Mouse (Mus musculus) embryo, embryonic 11 days (tissue): ENCODE data around the gene Mtf2.
"Not testable (repeated sequence)": the region's sequence is repeated elsewhere in the genome, so short reads cannot be mapped to it uniquely, and the experiment has no call there.

Experiments
- DNase-seq: peaks from one replicate; pipeline ENCODE4 v3.0.0-alpha.2; 2015

Gene Mtf2

DNA sequence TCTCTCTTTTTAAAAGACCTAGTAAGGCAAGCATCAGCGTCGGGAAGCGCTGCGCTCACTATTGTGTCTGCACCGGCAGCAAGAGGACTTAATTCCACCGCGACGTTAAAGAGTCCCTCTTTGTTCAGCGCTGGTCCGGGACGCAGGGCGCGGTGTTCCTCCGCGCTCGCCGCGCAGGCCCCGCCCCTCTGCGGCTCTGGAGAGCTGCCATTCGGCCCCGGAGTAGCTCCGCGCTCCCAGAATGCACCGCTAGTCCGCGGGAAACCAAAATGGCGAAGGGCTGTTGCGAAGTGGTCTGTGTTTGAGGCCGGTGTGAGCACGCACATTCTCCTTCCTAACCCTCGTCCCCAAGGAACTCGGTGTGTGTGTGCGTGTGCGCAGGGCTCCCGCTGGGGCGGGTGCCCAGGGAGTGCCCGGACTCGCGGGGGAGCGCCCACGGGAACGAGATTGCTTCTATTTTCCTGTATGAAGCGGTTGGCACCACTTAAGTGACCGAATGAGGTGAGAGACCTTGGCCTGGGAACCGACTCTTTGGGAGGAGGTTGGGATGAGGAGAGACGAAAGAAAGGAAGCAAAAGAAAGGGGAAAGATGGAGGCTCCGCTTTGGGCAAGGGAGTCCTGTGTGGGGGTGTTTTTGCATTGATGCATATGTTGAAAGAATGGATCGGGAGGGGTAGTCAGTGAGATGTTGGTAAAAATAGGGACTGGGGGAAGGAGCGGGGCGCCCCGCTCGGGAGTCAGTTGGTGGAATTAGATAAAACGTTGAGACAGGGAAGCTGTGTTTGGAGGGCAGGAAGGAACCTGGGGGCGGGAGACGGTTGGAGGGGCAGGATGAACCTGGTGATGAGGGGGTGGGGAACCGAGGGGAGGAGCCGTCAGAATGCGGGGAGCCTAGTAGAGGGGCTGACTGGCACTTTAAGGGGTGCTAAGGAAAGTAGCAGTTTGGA lies at the start of gene Mtf2:
Gene Mtf2, plus strand, starts transcription at position 210 of the 947 bp plus-strand sequence.
- DNase-seq, result peak; percentile 99

DNA sequence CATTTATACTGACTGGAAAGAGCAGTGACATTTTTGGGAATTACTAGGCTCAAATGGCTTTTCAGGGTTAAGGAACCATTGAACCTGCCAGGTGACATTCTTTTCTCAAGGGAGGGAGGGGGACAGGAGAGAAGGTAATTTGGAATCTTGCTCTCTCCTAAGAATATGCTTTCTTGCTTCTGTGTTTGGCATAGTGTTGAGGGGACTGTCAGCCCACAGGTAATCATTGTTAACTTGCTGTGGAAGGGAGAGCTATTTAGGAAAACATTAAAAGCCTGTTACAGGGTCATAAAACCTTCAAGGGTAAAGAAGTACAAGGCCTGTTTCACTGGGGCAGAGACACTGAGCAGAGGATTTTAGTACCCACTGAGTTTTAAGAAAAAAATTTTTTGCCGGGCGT lies 48.2 kb upstream of the Mtf2 start:
- DNase-seq, result no peak

DNA sequence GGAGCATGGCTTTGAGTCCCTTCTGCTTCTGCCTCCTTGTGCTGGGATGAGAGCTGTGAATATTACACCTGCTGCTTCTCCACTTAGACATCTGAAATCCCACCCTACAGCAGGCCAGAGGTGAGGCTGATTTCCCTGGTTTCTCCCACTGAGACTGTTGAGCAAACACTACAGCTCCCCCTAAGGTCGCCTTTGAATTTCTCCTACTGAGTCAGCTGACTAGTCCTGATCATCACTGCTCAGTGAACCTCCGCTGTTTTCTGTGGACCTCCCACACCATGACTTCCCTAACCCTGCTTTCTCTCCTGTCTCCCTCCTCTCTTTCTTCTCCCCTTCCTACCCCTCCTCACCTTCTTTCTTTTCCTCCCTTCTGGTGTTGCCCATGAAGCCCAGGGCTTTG lies 46.1 kb upstream of the Mtf2 start:
- no peak for DNase-seq

DNA sequence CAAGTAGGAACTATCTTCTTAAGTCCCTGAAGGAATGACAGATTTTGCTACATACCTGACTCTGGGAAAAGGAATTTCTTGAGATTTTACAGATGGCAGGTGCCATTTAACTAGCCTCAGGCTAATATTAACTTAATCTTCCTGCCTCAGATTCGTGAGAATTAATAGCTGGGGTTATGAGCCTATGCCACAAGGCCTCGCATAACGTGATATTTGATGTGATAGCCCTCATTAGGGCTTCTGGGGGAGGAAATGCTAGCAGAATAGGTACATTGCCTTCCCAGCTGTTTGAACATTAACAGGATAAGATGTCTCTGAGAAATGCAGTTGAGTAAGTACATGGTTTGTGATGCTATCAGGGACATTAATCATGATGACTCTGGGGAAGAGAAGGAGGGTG lies 44.1 kb upstream of the Mtf2 start:
- no peak for DNase-seq

DNA sequence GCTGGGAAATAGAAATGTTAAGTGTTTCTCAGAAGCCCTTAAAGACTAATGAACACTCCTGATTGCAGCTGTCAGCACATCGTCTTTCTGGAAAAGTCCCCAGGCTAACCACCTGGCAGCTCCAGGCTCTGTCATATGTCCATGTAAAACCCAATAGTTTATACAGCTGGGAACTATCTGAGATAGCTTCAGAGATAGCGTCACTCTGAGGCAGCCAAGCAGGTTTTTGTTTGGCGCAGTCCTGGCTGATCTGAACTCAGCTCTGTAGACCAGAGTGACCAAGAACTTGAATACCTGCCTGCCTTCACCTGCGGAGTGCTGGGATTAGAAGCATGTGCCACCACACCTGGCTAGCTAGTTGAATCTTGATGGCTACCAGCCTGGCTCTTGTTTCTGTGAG lies 37.2 kb upstream of the Mtf2 start:
- no peak for DNase-seq

DNA sequence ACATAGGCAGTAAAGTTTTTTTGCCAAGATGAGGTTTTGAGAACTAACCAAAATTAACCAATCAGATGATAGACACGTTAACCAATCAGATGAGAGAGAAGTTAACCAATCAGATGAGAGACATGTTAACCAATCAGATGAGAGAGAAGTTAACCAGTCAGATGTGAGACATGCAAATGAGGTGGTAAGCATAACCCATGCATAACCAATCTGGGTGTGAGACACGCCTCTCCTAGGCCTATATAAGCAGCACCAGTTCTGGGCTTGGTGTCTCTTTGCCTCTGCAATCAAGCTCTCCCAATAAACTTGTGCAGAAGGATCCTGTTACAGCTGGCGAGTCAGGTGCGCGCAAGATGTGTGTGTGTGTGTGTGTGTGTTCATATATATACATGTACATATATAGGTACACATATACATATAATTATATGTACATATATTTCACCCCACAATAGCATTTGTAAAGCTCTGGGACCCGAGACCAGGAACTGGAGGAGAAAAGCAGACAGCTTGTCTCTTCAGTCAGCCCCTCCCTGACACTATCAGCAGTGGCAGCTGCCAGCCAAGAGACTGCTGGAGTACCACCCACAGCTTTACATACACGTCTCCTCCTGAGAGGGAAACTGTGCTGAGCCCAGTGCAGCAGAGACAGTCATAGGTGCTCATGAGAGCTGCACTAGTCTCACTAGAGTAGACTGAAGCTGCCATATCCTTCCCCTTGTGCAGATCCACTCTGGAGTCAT lies 36.5 kb upstream of the Mtf2 start:
- DNase-seq, result not testable (repeated sequence)

DNA sequence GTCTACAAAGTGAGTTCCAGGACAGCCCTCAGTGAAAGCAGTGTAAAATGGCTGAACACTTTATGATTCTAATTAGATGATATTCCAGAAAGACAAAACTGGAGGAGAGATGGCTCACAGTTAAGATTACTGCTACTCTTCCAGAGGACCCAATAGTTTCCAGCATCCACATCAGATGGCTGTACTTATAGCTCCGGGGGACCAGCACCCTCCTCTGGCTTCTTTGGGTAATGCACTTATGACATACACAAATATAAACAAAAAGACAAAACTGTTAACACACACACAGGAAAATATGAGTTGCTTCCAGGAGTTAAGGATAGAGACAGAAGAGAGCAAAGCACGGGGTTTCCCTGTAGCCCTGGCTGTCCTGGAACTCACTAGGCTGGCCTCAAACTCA lies 35.5 kb upstream of the Mtf2 start:
- no peak for DNase-seq

DNA sequence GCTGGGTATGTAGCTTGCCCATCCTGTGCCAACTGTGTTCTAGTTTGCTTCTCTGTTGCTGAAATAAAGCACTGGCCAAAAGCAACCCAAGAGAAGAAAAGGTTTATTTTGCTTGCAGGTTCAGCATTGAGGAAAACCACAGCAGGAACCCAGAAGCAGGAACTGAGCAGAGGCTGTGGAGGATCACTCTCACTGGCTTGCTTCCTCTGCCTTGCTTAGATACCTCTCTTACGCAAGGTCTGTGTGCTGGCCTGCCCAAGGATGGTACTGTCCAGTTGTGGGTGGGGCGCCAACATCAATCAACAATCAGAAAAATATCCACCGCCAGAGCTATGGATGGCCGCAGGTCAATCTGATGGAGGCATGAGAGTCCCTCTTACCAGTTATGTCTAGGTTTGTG lies 34.2 kb upstream of the Mtf2 start:
- DNase-seq, result no peak

DNA sequence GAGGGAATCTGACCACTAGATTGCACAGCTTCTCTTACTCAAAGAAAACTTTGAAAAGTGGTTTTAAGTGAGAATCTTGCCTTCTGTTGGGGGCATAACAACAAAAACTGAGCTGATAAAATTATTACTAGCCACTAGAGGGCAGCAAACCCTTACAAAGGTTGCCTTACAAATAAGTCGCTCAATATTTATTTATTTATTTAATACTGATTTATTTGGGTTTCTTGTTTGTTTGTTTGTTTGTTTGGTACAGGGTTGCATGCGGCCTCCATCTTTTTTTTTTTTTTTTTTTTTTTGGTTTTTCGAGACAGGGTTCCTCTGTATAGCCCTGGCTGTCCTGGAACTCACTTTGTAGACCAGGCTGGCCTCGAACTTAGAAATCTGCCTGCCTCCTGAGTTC lies 31.3 kb upstream of the Mtf2 start:
- peak; percentile 67 for DNase-seq

DNA sequence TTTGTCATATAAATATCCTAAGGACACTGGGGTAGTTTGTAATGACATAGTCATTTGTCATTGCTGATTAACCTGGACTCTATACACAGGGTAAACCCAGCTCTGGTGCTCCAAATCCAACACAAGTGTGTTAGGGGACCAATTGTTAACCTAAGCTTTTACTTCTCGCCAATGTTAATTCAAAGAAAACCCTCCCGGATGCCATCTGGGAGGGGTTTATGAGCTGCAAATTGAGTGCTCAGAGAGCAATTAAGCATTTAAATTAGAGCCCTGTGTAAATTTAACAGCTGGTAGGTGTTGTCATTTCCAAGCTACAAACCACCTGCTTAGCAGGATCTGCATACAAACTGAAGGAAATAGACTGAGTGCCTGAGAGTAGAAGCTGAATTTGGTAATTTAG lies 30.0 kb upstream of the Mtf2 start:
- DNase-seq, result no peak

DNA sequence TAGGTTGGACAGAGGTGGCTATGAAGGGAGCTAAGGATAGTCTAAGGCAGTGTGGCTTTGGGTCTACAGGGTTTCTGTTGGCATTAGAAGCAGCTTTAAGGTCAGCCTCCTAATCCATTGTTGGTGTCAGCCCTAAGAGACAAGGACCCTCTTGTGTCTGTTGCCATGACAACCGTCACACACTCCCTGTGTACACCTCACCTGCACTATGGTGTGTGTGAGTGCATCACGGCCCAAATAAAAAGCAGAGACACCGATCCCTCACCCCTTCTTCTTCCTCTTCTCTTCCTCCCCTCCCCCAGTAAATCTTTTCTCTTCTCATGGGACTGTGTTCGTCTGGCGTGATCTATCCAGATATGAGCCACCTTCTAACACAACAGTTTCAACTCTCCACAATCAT lies 23.4 kb upstream of the Mtf2 start:
- no peak for DNase-seq

DNA sequence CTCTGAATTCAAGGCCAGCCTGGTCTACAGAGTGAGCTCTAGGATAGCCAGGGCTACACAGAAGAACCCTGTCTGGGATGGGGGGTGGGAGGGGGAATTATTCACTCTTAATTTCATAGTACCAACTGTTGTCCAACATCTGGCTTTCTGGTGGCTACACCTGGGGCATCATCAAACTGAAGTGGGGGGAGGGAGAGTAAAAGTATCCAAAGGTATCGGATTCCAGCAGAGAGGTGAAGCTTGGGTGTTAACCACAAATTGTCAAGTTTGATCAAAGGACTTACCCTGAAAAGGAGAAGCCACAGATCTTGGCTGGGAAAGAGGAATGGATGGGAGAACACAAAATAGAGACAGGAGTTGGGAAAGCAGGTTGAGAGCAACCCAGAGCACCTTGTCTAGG lies 21.6 kb upstream of the Mtf2 start:
- no peak for DNase-seq

DNA sequence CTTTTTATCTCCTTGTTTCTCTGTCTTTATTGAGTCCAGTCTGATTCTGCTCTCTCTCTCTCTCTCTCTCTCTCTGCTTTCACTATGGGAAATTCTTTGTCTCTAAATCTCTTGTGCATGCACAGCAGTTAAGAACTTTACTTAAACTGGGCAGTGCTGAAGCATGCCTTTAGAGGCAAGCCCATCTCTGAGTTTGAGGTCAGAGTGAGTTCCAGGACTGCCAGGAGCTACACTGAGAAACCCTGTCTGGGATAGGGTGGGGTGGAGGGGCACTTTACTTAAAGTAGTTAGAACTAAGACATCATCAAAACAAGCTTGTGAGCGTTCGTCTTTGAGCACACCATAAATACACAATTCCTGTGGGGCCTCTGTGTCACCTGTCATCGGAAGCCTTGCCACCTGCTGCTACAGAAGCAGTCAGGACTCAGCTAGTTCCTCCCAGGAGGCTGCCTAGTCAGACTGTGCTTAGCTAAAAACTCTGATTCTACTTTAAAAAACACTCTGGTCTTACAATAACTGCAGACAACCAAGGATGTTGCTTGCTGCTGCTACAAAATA lies 15.7 kb upstream of the Mtf2 start:
- DNase-seq, result no peak

DNA sequence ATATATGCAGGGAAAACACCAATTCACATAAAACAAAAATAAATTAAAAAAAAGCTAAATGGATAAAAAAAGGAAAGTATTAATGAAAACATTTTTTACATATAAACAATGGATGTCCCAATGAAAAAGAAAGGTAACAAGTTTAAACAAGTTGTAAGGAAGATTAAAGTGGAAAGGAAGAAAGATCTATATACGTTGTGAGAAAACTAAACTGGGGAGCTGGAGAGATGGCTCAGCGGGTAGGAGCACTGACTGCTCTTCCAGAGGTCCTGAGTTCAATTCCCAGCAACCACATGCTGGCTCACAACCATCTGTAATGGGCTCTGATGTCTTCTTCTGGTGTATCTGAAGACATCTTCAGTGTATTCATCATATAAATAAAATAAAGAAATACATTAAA lies 14.4 kb upstream of the Mtf2 start:
- DNase-seq, result no peak

DNA sequence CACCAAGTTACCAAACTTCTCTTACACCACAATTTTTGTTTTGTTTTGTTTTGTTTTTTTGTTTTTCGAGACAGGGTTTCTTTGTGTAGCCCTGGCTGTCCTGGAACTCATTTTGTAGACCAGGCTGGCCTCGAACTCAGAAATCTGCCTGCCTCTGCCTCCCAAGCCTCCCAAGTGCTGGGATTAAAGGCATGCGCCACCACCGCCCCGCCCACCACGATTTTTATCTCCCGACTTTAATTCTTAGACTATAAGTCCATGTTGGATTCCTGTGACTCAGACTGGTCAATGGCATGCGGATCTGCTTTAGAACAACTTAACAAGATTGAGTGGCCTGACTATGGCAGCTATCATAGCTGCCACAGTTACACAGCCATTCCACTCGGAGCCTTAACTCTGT lies 13.7 kb upstream of the Mtf2 start:
- not testable (repeated sequence) for DNase-seq

DNA sequence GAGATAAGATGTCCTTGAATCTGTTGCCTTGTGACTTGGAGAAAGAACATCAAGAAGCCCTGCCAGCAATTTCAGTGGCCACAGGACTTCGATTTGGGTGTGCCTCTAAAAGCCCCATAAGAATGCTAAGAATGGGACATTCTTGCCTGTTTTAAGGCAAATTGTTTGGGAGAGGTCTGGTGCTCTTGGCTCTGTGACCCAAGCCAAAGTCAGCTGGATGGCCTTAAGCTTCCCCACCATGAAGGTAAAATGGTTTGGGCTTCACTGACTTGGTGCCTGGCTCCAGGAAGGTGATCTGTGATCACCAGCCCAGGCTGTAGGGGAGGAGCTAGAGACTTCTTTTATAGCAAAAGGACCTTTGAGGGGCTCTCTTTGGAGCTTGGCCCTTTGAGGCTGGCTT lies 13.3 kb upstream of the Mtf2 start:
- DNase-seq, result no peak

DNA sequence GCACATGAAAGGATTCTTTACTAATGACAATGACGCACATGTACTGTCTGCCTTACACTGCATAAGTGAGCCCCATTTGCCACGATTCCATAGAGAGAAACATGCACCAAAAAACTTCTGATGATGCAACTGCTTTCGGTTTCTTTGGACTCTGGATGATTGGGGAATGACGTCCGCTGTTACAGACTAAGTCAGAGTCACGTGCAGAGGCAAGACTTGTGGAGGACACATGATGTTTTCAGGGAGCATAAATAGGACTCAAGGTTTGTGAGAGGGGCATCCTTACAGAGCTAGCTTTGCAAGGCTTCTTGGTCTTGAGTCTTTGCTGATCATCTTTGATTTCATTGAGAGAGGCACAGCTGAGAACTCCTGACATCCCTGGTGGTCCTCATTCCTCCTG lies 11.9 kb upstream of the Mtf2 start:
- DNase-seq, result no peak

DNA sequence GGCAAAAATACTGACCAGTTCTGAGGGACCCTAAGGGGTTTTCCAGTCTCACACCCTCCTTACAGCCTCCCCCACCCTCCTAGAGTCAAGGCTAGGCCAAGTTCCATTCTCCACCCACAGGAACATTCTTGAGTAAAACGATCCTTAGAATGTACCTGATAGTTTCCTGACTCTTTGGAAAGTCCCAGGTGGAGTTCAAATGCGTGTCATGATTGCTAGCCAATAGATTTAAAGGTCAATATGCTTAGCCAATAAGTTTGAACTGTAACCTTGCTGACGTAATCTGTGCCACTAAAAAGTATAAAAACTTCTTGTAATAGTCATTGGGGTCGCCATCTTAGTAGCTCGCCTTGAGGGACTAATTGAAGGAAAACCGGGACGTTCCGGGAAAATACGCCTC lies 5.1 kb upstream of the Mtf2 start:
- DNase-seq, result no peak

DNA sequence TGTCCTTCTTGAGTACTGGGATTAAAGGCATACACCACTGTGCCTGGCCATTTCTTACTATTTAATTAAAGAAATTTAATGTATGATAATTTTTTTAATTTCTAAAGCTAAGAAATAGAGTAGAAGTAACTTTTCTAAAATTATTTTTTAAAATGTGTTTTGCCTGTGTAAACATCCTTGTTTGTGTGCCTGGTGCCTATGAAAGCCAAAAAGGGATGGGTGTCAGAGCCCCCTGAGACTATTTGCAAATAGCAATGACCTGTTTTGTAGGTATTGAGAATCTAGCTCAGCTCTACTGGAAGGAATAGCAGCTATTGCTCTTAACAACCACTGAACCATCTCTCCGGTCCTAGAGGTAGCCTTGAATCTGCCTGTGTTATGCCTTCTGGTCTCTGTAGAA lies 6.8 kb downstream of the Mtf2 start:
- DNase-seq, result no peak

DNA sequence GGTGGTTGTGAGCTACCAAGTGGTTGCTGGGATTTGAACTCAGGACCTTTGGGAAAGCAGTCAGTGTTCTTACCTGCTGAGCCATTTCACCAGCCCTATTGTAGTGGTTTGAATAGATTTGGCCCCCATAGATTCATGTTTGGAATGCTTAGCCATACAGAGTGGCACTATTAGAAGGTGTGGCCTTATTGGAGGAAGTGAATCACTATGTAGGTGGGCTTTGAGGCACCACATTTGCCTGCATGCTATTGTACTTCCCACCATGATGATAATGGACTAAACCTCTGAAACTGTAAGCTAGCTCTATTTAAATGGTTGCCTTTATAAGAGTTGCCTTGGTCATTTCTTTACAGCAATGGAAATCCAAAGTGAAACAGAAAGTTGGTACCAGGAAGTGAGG lies 10.8 kb downstream of the Mtf2 start:
- no peak for DNase-seq

DNA sequence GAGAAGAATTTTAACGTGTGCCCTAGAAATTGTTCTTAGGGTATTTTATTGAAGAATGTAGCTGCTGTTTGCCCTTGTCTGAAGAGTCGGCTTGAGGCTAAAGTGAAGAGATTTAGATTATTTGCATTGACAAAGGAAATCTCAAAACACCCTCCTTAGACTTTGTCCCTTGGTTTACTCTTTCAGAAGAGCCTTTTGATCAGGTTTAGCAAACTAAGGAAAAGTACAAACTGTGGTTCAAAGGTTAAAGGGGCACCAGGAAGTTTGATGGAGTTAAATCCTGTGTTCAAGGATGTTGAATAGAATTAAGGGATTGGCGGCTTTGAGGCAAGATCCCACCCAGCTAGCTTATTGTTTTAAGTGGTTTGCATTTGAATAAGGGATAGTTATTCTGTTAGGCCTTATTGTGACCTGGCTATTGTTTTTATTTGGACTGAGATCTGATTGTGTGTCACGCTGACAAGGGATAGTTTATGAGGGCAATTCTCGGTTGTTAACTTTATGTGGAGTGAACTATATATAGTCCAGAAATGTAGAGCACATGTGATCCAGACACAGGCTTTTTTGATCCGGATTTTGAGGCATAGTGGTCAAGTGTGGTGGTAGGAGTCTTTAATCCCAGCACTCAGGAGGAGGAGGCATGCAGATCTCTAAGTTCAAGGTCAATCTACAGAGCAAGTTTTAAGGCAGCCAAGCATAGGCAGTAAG lies 11.5 kb downstream of the Mtf2 start:
- DNase-seq, result no peak

DNA sequence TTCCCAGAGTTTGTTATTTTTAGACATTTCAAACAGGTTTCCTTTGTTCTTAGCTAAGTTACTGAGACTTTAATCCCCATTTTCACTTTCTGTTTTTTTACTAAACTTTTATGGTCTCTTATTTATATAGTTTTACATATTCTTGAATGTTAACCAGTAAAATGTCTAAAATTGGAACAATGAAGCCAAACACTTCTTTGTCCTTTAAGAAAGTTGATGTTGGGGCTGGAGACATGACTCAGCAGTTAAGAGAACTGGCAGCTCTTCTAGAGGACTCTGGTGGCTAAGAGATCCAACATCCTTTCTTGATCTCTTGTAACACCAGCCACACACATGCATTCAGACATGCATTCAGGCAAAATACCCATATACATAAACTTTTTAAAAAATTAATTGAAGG lies 14.1 kb downstream of the Mtf2 start:
- DNase-seq, result no peak

DNA sequence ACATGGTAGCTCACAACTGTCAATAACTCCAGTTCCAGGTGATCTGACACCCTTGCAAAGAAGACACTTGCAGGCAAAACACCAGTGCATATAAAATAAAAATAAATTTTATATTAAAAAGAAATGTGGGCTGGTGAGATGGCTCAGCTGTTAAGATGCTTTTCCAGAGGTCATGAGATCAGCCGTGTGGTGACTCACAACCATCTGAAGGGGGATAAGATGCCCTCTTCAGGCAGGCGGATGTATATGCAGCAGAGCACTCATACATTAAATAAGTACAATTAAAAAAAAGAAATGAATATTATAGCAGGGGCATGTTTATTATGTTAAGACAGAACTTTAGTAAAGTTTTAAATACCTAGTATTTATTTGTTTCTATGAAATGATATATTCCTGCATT lies 16.9 kb downstream of the Mtf2 start:
- DNase-seq, result peak; percentile 34
